Mouse (Mus musculus): ENCODE data around the gene Pom121l2. TPM values are rescaled to one million over a fixed set of nuclear protein-coding genes. Genes with fewer than 3 reads are reported as not detected.

Gene Pom121l2
- polyA plus RNA-seq (2014; fragmentation: Nextera tagmentation; extraction: Ambion mirVana), result not detected in 2 replicates

DNA sequence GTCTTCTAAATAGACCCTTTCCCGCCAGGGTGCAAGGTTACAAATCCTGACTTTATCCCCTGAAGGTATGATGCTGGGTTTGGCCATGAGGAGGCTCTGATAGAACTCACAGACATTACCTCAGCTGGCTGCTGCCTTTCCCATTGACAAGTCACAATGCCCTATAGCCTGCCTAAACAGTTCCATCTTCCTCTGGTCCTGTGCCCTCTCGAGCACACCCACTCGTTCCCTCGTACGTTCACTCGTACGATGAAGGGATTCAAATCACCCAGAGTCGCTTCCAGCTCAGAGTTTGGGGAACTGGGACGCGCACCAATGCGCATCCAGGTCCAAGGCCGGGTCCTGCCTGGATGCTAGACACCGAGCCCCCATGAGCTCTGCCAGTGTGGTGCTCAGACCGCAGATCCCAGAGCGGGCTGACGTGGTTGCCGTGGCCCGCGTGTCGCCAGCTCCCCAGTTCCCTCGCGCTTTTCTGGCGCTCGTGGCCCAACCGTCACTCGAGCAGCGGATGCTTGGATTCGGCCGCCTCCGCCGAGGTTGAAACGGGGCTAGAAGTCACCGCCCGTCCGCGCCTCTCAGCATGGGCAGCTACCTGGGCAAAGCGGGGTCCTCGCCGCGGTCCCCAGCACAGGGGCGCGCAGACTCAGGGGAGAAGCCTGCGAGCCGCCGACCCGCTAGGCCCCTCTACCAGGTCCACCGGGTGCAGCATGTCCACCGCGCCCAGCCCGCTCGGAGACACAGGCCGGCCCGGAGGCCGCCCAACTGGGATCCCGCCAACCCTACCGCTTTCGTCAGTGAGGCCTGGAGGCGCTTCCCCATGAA lies at the start of gene Pom121l2:
Gene Pom121l2, plus strand, starts transcription at position 214 of the 822 bp plus-strand sequence.
- H3K36me3 ChIP-seq (ENCODE audit: control insufficient read depth, insufficient read depth, low read length), result no peaks in the 10 kb centered on the region
- peak within 1 kb of the TSS; percentile 96 for H3K4me2 ChIP-seq (ENCODE audit: low read length)
- DNase-seq (peak; percentile 56), ATAC-seq (ENCODE audit: low FRiP score, low TSS enrichment) (peak; percentile 43; the same call in 1 of the 2 replicates)
- under 1% methylated on average over 58 of the region's 58 CpGs for WGBS
- H3K9me3 ChIP-seq (ENCODE audit: control insufficient read depth, low read length), result no peaks in the 10 kb centered on the region
- no peak within 1 kb of the TSS for H3K27ac ChIP-seq (replicated peaks; ENCODE audit: low read depth, low read length)
- H3K4me3 ChIP-seq (replicated peaks; ENCODE audit: low read depth, low read length), result peak within 1 kb of the TSS; percentile 49
- H3K9ac ChIP-seq (replicated peaks; ENCODE audit: low read length), result peak within 1 kb of the TSS; percentile 57
- H3K27me3 ChIP-seq (ENCODE audit: control insufficient read depth, insufficient read depth, low read length), result peaks cover 41% of the 10 kb centered on the region
- peaks cover 6% of the 10 kb centered on the region for H3K4me1 ChIP-seq (ENCODE audit: control insufficient read depth, insufficient read depth, low read length)

DNA sequence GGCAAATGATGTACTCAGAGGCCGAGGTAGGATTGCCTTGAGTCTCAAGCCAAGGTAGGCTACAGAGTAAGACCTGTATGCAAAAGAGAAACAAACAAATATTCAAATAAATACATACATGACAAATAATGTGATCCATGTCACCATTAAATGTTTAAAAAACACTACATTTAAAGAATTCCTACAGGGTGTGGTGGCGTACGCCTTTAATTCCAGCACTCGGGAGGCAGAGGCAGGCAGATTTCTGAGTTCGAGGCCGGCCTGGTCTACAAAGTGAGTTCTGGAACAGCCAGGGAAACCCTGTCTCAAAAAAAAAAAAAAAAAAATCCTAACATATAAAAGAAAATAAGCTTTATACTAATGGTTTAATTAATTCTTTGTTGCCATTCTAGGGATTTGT lies 49.3 kb upstream of the Pom121l2 start:
- H3K27me3 ChIP-seq (ENCODE audit: control insufficient read depth, insufficient read depth, low read length), result 0 out of 2 replicates have a peak, but pooled peaks cover 3% of the 10 kb centered on the region
- no peak for ATAC-seq (ENCODE audit: low FRiP score, low TSS enrichment)
- no peaks in the 10 kb centered on the region for H3K36me3 ChIP-seq (ENCODE audit: control insufficient read depth, insufficient read depth, low read length)
- H3K9ac ChIP-seq (replicated peaks; ENCODE audit: low read length), result no peak overlapping the region
- no peak for DNase-seq
- H3K4me1 ChIP-seq (ENCODE audit: control insufficient read depth, insufficient read depth, low read length), result no peaks in the 10 kb centered on the region
- H3K9me3 ChIP-seq (ENCODE audit: control insufficient read depth, low read length), result no peaks in the 10 kb centered on the region
- H3K4me2 ChIP-seq (ENCODE audit: low read length), result no peak overlapping the region
- H3K27ac ChIP-seq (replicated peaks; ENCODE audit: low read depth, low read length), result no peak overlapping the region
- no peak overlapping the region for H3K4me3 ChIP-seq (replicated peaks; ENCODE audit: low read depth, low read length)
- 56% methylated on average over 6 of the region's 6 CpGs for WGBS

DNA sequence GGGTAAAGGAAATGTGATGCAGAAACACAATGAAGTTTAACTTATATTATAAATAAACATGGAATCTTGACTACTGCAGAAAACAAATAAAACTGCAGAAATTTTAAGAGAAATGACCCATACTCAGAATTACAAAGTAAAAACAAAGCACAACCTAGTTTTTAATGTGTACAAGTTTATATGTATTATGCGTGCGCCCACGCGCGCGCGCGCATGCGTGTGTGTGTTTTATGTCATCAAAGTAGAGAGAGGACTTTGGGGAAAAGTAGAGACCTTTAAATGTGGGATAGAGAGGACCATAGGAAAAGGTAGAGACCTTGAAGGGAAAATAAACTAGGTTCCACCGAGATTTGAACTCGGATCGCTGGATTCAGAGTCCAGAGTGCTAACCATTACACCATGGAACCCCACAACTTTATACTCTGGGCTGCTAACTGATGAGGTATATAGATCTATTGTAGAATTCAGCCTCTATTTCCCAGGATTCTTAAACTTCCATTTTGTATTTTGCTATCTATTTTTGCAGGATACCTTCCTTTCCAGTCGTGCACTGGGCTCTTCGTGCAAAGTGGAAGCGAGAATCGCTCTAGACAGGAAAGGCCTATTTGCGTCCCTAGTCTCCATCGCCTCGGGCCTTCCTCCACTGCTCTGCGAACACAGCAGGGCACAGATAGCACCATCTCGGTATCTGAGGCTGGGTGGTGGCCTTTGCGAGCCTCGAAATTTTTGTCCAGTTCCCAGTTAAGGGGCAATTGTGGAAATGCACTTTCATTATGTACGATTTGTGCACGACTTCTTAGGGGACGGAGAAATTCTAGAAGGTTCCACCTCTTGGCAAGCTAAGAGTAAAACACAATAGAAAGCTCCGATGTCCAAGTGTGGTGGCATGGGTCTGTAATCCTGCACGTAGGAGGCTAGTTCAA lies 47.1 kb upstream of the Pom121l2 start:
- 8% methylated on average over 28 of the region's 28 CpGs for WGBS
- H3K4me2 ChIP-seq (ENCODE audit: low read length), result peak overlapping the region; percentile 23; the same call in 1 of the 2 replicates
- H3K36me3 ChIP-seq (ENCODE audit: control insufficient read depth, insufficient read depth, low read length), result no peaks in the 10 kb centered on the region
- no peak overlapping the region for H3K9ac ChIP-seq (replicated peaks; ENCODE audit: low read length)
- H3K4me3 ChIP-seq (replicated peaks; ENCODE audit: low read depth, low read length), result no peak overlapping the region
- H3K4me1 ChIP-seq (ENCODE audit: control insufficient read depth, insufficient read depth, low read length), result no peaks in the 10 kb centered on the region
- no peaks in the 10 kb centered on the region for H3K9me3 ChIP-seq (ENCODE audit: control insufficient read depth, low read length)
- ATAC-seq (ENCODE audit: low FRiP score, low TSS enrichment) (no peak), DNase-seq (no peak)
- peaks cover 14% of the 10 kb centered on the region; the same call in 1 of the 2 replicates for H3K27me3 ChIP-seq (ENCODE audit: control insufficient read depth, insufficient read depth, low read length)
- H3K27ac ChIP-seq (replicated peaks; ENCODE audit: low read depth, low read length), result no peak overlapping the region

DNA sequence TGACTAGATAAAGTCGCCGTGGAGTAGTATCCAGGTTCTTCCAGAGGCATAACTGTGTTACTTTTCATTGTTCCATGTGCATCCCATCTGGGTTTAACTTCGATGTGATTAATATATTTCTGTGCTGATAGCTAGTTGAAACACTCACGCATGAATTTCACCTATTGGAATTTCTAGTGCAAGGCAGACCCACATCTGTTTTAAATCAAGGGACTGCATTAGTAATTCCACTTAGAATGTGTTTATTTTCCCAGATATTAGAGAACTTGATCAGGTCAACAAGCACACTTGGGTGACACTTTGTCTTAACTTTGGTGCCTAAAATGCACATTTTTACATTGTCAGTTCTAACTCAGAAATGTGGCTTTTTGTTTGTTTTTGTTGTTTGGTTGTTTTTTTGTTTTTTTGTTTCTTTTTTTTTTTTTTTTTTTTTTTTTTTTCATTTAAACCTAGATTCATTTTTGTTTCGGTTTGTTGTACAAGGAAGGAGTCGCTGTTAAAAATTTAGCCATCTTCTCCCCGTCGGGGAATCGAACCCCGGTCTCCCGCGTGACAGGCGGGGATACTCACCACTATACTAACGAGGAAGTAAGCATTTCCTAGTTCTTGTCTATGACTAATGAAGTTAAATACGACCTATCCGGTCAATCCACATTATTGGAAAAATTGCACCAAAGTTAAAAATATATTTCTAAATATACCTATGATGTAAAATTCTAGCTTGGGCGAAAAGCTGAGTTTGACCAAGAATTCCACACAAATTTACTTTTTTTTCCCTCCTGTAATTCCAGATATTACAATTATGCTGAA lies 45.8 kb upstream of the Pom121l2 start:
- H3K4me2 ChIP-seq (ENCODE audit: low read length), result no peak overlapping the region
- DNase-seq, result peak; percentile 70
- no peaks in the 10 kb centered on the region for H3K9me3 ChIP-seq (ENCODE audit: control insufficient read depth, low read length)
- ATAC-seq (ENCODE audit: low FRiP score, low TSS enrichment), result no peak
- no peak overlapping the region for H3K9ac ChIP-seq (replicated peaks; ENCODE audit: low read length)
- 12% methylated on average over 17 of the region's 17 CpGs for WGBS
- H3K27ac ChIP-seq (replicated peaks; ENCODE audit: low read depth, low read length), result no peak overlapping the region
- no peaks in the 10 kb centered on the region for H3K4me1 ChIP-seq (ENCODE audit: control insufficient read depth, insufficient read depth, low read length)
- no peaks in the 10 kb centered on the region for H3K36me3 ChIP-seq (ENCODE audit: control insufficient read depth, insufficient read depth, low read length)
- peaks cover 14% of the 10 kb centered on the region; the same call in 1 of the 2 replicates for H3K27me3 ChIP-seq (ENCODE audit: control insufficient read depth, insufficient read depth, low read length)
- H3K4me3 ChIP-seq (replicated peaks; ENCODE audit: low read depth, low read length), result no peak overlapping the region

DNA sequence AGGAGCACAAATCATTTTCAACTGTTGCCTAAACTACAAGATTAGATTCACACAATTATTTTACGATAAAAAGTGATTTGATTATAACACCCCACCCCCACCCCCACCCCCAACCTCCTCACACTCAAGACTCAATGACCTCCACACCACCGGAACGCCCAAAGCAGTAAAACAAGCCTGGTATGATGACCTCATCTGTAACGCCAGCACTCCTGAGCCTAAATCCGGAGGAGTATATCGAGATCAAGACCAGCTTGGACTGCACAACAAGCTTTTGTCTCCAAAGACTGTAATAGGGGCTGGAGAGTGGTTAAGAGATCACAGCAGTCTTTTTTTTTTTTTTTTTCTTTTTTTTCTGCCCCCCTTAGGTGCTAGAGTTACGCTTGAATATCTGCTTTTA lies 45.2 kb upstream of the Pom121l2 start:
- peaks cover 14% of the 10 kb centered on the region; the same call in 1 of the 2 replicates for H3K27me3 ChIP-seq (ENCODE audit: control insufficient read depth, insufficient read depth, low read length)
- no peak overlapping the region for H3K4me2 ChIP-seq (ENCODE audit: low read length)
- H3K27ac ChIP-seq (replicated peaks; ENCODE audit: low read depth, low read length), result no peak overlapping the region
- no peak overlapping the region for H3K9ac ChIP-seq (replicated peaks; ENCODE audit: low read length)
- DNase-seq, result no peak
- ATAC-seq (ENCODE audit: low FRiP score, low TSS enrichment), result no peak
- 4% methylated on average over 7 of the region's 7 CpGs for WGBS
- no peak overlapping the region for H3K4me3 ChIP-seq (replicated peaks; ENCODE audit: low read depth, low read length)
- H3K4me1 ChIP-seq (ENCODE audit: control insufficient read depth, insufficient read depth, low read length), result no peaks in the 10 kb centered on the region
- no peaks in the 10 kb centered on the region for H3K9me3 ChIP-seq (ENCODE audit: control insufficient read depth, low read length)
- no peaks in the 10 kb centered on the region for H3K36me3 ChIP-seq (ENCODE audit: control insufficient read depth, insufficient read depth, low read length)

DNA sequence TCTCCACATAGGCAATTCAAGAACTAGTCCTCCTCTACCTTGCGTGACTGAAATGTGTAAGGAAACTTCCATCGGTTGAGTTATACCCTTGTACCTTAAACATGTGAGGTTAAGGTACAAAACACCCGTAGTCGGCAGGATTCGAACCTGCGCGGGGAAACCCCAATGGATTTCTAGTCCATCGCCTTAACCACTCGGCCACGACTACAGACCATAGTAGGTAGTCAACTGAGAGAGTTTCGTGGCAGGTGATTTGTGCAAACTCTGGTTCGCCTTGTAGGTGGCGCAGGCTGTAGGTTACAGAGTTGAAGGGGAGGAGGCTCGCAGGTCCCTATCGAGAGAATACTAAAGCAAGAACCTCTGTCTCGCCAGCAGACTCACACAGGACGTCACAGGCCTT lies 44.0 kb upstream of the Pom121l2 start:
- Histone ChIP-seq H3K4me1 (ENCODE audit: control insufficient read depth, insufficient read depth, low read length) (no peaks in the 10 kb centered on the region), H3K27me3 (ENCODE audit: control insufficient read depth, insufficient read depth, low read length) (peaks cover 14% of the 10 kb centered on the region; the same call in 1 of the 2 replicates), H3K4me3 (replicated peaks; ENCODE audit: low read depth, low read length) (no peak overlapping the region), H3K9me3 (ENCODE audit: control insufficient read depth, low read length) (no peaks in the 10 kb centered on the region), H3K4me2 (ENCODE audit: low read length) (0 out of 2 replicates have a peak overlapping the region, but pooled peaks have one; percentile 10), H3K9ac (replicated peaks; ENCODE audit: low read length) (no peak overlapping the region), H3K27ac (replicated peaks; ENCODE audit: low read depth, low read length) (no peak overlapping the region), H3K36me3 (ENCODE audit: control insufficient read depth, insufficient read depth, low read length) (no peaks in the 10 kb centered on the region)
- no peak for ATAC-seq (ENCODE audit: low FRiP score, low TSS enrichment)
- 2% methylated on average over 17 of the region's 17 CpGs for WGBS
- DNase-seq, result no peak

DNA sequence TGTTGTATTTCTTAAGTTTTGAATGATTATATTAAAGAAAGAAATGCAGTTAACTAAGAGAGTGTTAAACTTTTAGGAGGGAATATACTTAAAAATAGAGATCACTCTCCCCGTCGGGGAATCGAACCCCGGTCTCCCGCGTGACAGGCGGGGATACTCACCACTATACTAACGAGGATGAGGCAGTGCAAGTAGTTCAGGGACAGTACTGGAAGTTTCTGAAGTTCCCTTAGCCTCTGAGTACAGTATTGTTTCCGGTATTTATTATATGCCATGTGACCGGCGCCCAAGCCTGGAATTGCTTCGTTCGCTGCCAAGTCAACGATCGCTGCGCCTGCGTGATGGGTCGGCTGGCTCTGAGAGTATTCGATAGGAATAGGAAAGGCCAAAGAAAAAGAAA lies 40.8 kb upstream of the Pom121l2 start:
- H3K36me3 ChIP-seq (ENCODE audit: control insufficient read depth, insufficient read depth, low read length), result no peaks in the 10 kb centered on the region
- peak overlapping the region; percentile 43 for H3K4me3 ChIP-seq (replicated peaks; ENCODE audit: low read depth, low read length)
- peaks cover 14% of the 10 kb centered on the region; the same call in 1 of the 2 replicates for H3K27me3 ChIP-seq (ENCODE audit: control insufficient read depth, insufficient read depth, low read length)
- peak overlapping the region; percentile 57 for H3K4me2 ChIP-seq (ENCODE audit: low read length)
- no peak overlapping the region for H3K27ac ChIP-seq (replicated peaks; ENCODE audit: low read depth, low read length)
- peak overlapping the region; percentile 34; the same call in 1 of the 2 replicates for H3K9ac ChIP-seq (replicated peaks; ENCODE audit: low read length)
- ATAC-seq (ENCODE audit: low FRiP score, low TSS enrichment), result peak; percentile 59
- H3K9me3 ChIP-seq (ENCODE audit: control insufficient read depth, low read length), result no peaks in the 10 kb centered on the region
- DNase-seq, result peak; percentile 94
- H3K4me1 ChIP-seq (ENCODE audit: control insufficient read depth, insufficient read depth, low read length), result no peaks in the 10 kb centered on the region
- under 1% methylated on average over 19 of the region's 19 CpGs for WGBS

DNA sequence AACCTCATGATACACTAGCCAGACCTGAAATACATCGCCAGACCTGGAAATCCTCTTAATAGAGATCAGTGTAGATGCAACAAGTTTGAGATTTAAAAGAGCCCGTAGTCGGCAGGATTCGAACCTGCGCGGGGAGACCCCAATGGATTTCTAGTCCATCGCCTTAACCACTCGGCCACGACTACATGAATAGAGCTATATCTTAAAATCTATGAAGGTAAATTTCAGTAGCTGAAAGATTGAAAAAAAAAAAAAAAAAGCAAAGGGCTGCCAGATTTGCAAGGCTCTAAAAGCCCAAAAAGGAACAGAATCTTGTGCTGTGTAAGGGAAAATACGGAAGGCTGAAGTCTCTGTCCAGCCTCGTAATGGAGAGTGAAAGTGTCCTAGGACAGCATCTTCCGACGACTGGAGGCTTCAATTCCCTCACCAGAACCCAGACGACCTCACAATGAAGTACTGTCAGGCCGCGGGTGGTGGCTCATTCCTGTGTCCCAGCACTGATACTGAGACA lies 40.1 kb upstream of the Pom121l2 start:
- H3K9me3 ChIP-seq (ENCODE audit: control insufficient read depth, low read length), result no peaks in the 10 kb centered on the region
- no peaks in the 10 kb centered on the region for H3K4me1 ChIP-seq (ENCODE audit: control insufficient read depth, insufficient read depth, low read length)
- under 1% methylated on average over 16 of the region's 16 CpGs for WGBS
- H3K27me3 ChIP-seq (ENCODE audit: control insufficient read depth, insufficient read depth, low read length), result peaks cover 14% of the 10 kb centered on the region; the same call in 1 of the 2 replicates
- peak overlapping the region; percentile 57 for H3K4me2 ChIP-seq (ENCODE audit: low read length)
- H3K9ac ChIP-seq (replicated peaks; ENCODE audit: low read length), result peak overlapping the region; percentile 35
- H3K4me3 ChIP-seq (replicated peaks; ENCODE audit: low read depth, low read length), result peak overlapping the region; percentile 43
- DNase-seq (peak; percentile 84), ATAC-seq (ENCODE audit: low FRiP score, low TSS enrichment) (no peak)
- H3K36me3 ChIP-seq (ENCODE audit: control insufficient read depth, insufficient read depth, low read length), result no peaks in the 10 kb centered on the region
- no peak overlapping the region for H3K27ac ChIP-seq (replicated peaks; ENCODE audit: low read depth, low read length)

All from midbrain, embryonic 14.5 days (tissue).